Mouse (Mus musculus): ENCODE results near the gene Slc2a13. TPM values are rescaled to one million over a fixed set of nuclear protein-coding genes. Genes with fewer than 3 reads are reported as not detected.

The Slc2a13 gene
- polyA plus RNA-seq, 1 experiment from 2014 or later, result 0.44 TPM

- H3K4me1 ChIP-seq (replicated peaks; ENCODE audit: control insufficient read depth, insufficient read depth, low read length), result no peaks in the 10 kb centered on the region
- H3K4me2 ChIP-seq, result no peak overlapping the region
- ATAC-seq (replicated peaks; ENCODE audit: low FRiP score) (no peak), DNase-seq (ENCODE audit: low spot score) (no peak)
- H3K27ac ChIP-seq (ENCODE audit: low read depth, low read length), result no peak overlapping the region
- no peaks in the 10 kb centered on the region for H3K36me3 ChIP-seq (ENCODE audit: control insufficient read depth, insufficient read depth, low read length)
- H3K4me3 ChIP-seq (ENCODE audit: low read depth, low read length), result no peak overlapping the region
- no peak overlapping the region for H3K9ac ChIP-seq (ENCODE audit: low read depth, low read length)
- H3K27me3 ChIP-seq (replicated peaks; ENCODE audit: control insufficient read depth, insufficient read depth, low read length), result no peaks in the 10 kb centered on the region
- no peaks in the 10 kb centered on the region for H3K9me3 ChIP-seq (ENCODE audit: control insufficient read depth, low read length)
- WGBS, result 87% methylated on average over 11 of the region's 11 CpGs
Observed at GRCm38 (mm10) chr15:91377568-91377967, 195.5 kb downstream of the Slc2a13 start.

GRCm38 (mm10) chr15:91377105-91377504 lies 196.0 kb downstream of the Slc2a13 start:
- H3K4me1 ChIP-seq (replicated peaks; ENCODE audit: control insufficient read depth, insufficient read depth, low read length), result no peaks in the 10 kb centered on the region
- no peaks in the 10 kb centered on the region for H3K36me3 ChIP-seq (ENCODE audit: control insufficient read depth, insufficient read depth, low read length)
- 76% methylated on average over 11 of the region's 11 CpGs for WGBS
- H3K9ac ChIP-seq (ENCODE audit: low read depth, low read length), result no peak overlapping the region
- H3K9me3 ChIP-seq (ENCODE audit: control insufficient read depth, low read length), result no peaks in the 10 kb centered on the region
- no peak overlapping the region for H3K4me3 ChIP-seq (ENCODE audit: low read depth, low read length)
- H3K27ac ChIP-seq (ENCODE audit: low read depth, low read length), result no peak overlapping the region
- DNase-seq (ENCODE audit: low spot score) (no peak), ATAC-seq (replicated peaks; ENCODE audit: low FRiP score) (no peak)
- no peak overlapping the region for H3K4me2 ChIP-seq
- no peaks in the 10 kb centered on the region for H3K27me3 ChIP-seq (replicated peaks; ENCODE audit: control insufficient read depth, insufficient read depth, low read length)

GRCm38 (mm10) chr15:91374441-91374840 lies 198.6 kb downstream of the Slc2a13 start:
- Histone ChIP-seq H3K4me1 (replicated peaks; ENCODE audit: control insufficient read depth, insufficient read depth, low read length) (no peaks in the 10 kb centered on the region), H3K27me3 (replicated peaks; ENCODE audit: control insufficient read depth, insufficient read depth, low read length) (no peaks in the 10 kb centered on the region), H3K4me3 (ENCODE audit: low read depth, low read length) (no peak overlapping the region), H3K9me3 (ENCODE audit: control insufficient read depth, low read length) (no peaks in the 10 kb centered on the region), H3K4me2 (no peak overlapping the region), H3K36me3 (ENCODE audit: control insufficient read depth, insufficient read depth, low read length) (no peaks in the 10 kb centered on the region), H3K27ac (ENCODE audit: low read depth, low read length) (no peak overlapping the region), H3K9ac (ENCODE audit: low read depth, low read length) (no peak overlapping the region)
- WGBS, result 70% methylated on average over 5 of the region's 5 CpGs
- DNase-seq (ENCODE audit: low spot score) (no peak), ATAC-seq (replicated peaks; ENCODE audit: low FRiP score) (no peak)

GRCm38 (mm10) chr15:91373203-91373584 lies 199.9 kb downstream of the Slc2a13 start:
- Histone ChIP-seq H3K4me1 (replicated peaks; ENCODE audit: control insufficient read depth, insufficient read depth, low read length) (no peaks in the 10 kb centered on the region), H3K4me3 (ENCODE audit: low read depth, low read length) (no peak overlapping the region), H3K9me3 (ENCODE audit: control insufficient read depth, low read length) (no peaks in the 10 kb centered on the region), H3K4me2 (no peak overlapping the region), H3K9ac (ENCODE audit: low read depth, low read length) (no peak overlapping the region), H3K27me3 (replicated peaks; ENCODE audit: control insufficient read depth, insufficient read depth, low read length) (no peaks in the 10 kb centered on the region), H3K27ac (ENCODE audit: low read depth, low read length) (no peak overlapping the region), H3K36me3 (ENCODE audit: control insufficient read depth, insufficient read depth, low read length) (no peaks in the 10 kb centered on the region)
- 82% methylated on average over 7 of the region's 7 CpGs for WGBS
- DNase-seq (ENCODE audit: low spot score) (no peak), ATAC-seq (replicated peaks; ENCODE audit: low FRiP score) (no peak)

- H3K9ac ChIP-seq (ENCODE audit: low read depth, low read length), result no peak overlapping the region
- 89% methylated on average over 9 of the region's 9 CpGs for WGBS
- H3K4me1 ChIP-seq (replicated peaks; ENCODE audit: control insufficient read depth, insufficient read depth, low read length), result no peaks in the 10 kb centered on the region
- no peaks in the 10 kb centered on the region for H3K27me3 ChIP-seq (replicated peaks; ENCODE audit: control insufficient read depth, insufficient read depth, low read length)
- no peaks in the 10 kb centered on the region for H3K9me3 ChIP-seq (ENCODE audit: control insufficient read depth, low read length)
- H3K36me3 ChIP-seq (ENCODE audit: control insufficient read depth, insufficient read depth, low read length), result no peaks in the 10 kb centered on the region
- H3K4me2 ChIP-seq, result no peak overlapping the region
- H3K27ac ChIP-seq (ENCODE audit: low read depth, low read length), result no peak overlapping the region
- no peak overlapping the region for H3K4me3 ChIP-seq (ENCODE audit: low read depth, low read length)
- DNase-seq (ENCODE audit: low spot score) (no peak), ATAC-seq (replicated peaks; ENCODE audit: low FRiP score) (no peak)
Observed at GRCm38 (mm10) chr15:91372464-91373202, 200.4 kb downstream of the Slc2a13 start.

- DNase-seq (ENCODE audit: low spot score), result no peak
- Histone ChIP-seq H3K4me1 (replicated peaks; ENCODE audit: control insufficient read depth, insufficient read depth, low read length) (no peaks in the 10 kb centered on the region), H3K36me3 (ENCODE audit: control insufficient read depth, insufficient read depth, low read length) (no peaks in the 10 kb centered on the region), H3K9ac (ENCODE audit: low read depth, low read length) (no peak overlapping the region), H3K9me3 (ENCODE audit: control insufficient read depth, low read length) (no peaks in the 10 kb centered on the region), H3K4me2 (no peak overlapping the region), H3K27ac (ENCODE audit: low read depth, low read length) (no peak overlapping the region), H3K27me3 (replicated peaks; ENCODE audit: control insufficient read depth, insufficient read depth, low read length) (no peaks in the 10 kb centered on the region), H3K4me3 (ENCODE audit: low read depth, low read length) (no peak overlapping the region)
- WGBS, result 73% methylated on average over 7 of the region's 7 CpGs
- no peak for ATAC-seq (replicated peaks; ENCODE audit: low FRiP score)
Observed at GRCm38 (mm10) chr15:91371859-91372394, 201.1 kb downstream of the Slc2a13 start.

- H3K9ac ChIP-seq (ENCODE audit: low read depth, low read length), result no peak overlapping the region
- no peaks in the 10 kb centered on the region for H3K4me1 ChIP-seq (replicated peaks; ENCODE audit: control insufficient read depth, insufficient read depth, low read length)
- DNase-seq (ENCODE audit: low spot score) (no peak), ATAC-seq (replicated peaks; ENCODE audit: low FRiP score) (no peak)
- WGBS, result 79% methylated on average over 11 of the region's 11 CpGs
- no peak overlapping the region for H3K4me3 ChIP-seq (ENCODE audit: low read depth, low read length)
- H3K36me3 ChIP-seq (ENCODE audit: control insufficient read depth, insufficient read depth, low read length), result no peaks in the 10 kb centered on the region
- H3K27ac ChIP-seq (ENCODE audit: low read depth, low read length), result no peak overlapping the region
- no peak overlapping the region for H3K4me2 ChIP-seq
- no peaks in the 10 kb centered on the region for H3K27me3 ChIP-seq (replicated peaks; ENCODE audit: control insufficient read depth, insufficient read depth, low read length)
- no peaks in the 10 kb centered on the region for H3K9me3 ChIP-seq (ENCODE audit: control insufficient read depth, low read length)
Observed at GRCm38 (mm10) chr15:91369736-91370449, 203.2 kb downstream of the Slc2a13 start.

- no peak for ATAC-seq (replicated peaks; ENCODE audit: low FRiP score)
Observed at GRCm38 (mm10) chr15:91360495-91360894, 212.6 kb downstream of the Slc2a13 start.

More at GRCm38 (mm10) chr15:91360495-91360894, 212.6 kb downstream of the Slc2a13 start:
- no peak overlapping the region for H3K27ac ChIP-seq (ENCODE audit: low read depth, low read length)
- no peak overlapping the region for H3K4me3 ChIP-seq (ENCODE audit: low read depth, low read length)
- no peaks in the 10 kb centered on the region for H3K27me3 ChIP-seq (replicated peaks; ENCODE audit: control insufficient read depth, insufficient read depth, low read length)
- H3K4me2 ChIP-seq, result no peak overlapping the region
- H3K9ac ChIP-seq (ENCODE audit: low read depth, low read length), result no peak overlapping the region
- no peaks in the 10 kb centered on the region for H3K36me3 ChIP-seq (ENCODE audit: control insufficient read depth, insufficient read depth, low read length)
- no peak for DNase-seq (ENCODE audit: low spot score)
- no peaks in the 10 kb centered on the region for H3K4me1 ChIP-seq (replicated peaks; ENCODE audit: control insufficient read depth, insufficient read depth, low read length)
- WGBS, result 66% methylated on average over 2 of the region's 2 CpGs
- H3K9me3 ChIP-seq (ENCODE audit: control insufficient read depth, low read length), result no peaks in the 10 kb centered on the region

All from liver, embryonic 11.5 days (tissue).